Mouse (Mus musculus) neural tube, embryonic 10.5 days (tissue): ENCODE measurements at regions not wholly inside any gene's neighbourhood (a gene's known extent, or its start where the extent isn't known, plus 50 kb on each side); places are given as distances from the start of the nearest gene placed in this dataset.

ENCODE experiments used
- DNase-seq: peaks from one replicate; pipeline ENCODE4 v3.0.0-alpha.2; 2017; ENCODE audit warnings: low spot score; ENCODE audit errors: extremely low spot score

DNA sequence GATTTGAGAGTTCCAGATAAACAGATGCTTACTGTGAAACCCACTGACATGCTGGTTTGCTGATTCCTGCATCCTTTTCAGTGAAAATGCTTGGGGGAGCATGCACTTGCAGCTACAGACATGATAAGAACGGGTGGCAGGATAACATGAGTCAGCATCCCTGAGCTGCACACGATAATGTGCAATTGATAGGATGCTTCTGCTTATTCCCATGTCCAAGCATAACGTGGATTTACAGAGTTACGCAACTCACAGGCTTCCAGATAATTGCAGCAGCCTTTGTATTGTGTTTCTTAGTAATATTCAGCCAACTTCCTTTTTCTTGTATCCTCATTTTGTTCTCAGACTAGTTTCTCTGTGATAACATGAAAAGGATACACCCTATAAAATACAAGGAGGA is 245.7 kb downstream of the Flrt2 start:
- no peak for DNase-seq

DNA sequence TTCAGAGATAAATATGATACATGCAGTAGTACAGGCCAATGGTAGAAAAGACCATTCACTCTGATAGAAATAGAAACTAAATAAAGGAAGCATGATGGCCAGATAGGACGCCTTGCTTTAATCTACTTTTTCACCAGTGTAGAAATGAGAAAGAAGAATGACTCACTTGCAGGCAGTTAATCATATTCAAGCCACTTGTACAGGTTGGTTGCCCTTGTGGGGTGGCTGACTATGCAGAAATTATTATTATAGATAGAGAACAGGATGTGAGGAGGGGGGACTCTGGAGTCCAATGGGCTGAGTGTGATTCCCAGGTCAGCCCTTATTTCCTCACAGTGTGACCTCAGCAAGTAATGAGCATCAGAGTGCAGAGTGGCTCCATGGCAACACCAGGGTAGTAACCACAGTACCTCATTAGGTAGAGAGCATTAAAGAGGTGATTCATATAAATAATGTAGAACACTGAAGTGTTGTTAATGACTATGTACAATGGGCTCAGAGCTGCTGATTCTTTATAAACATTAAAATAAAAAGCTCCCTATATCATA is 248.5 kb downstream of the Flrt2 start:
- DNase-seq: no peak

GRCm38 (mm10) chr12:95959786-95960504 is 267.9 kb downstream of the Flrt2 start:
- DNase-seq: no peak

- no peak for DNase-seq
Observed at GRCm38 (mm10) chr12:95960505-95960871, 268.5 kb downstream of the Flrt2 start.

GRCm38 (mm10) chr12:95962817-95963216 is 270.8 kb downstream of the Flrt2 start:
- DNase-seq: no peak

GRCm38 (mm10) chr12:95988669-95989288 is 296.8 kb downstream of the Flrt2 start:
- DNase-seq: no peak

GRCm38 (mm10) chr12:95994963-95995362 is 302.9 kb downstream of the Flrt2 start:
- no peak for DNase-seq

DNA sequence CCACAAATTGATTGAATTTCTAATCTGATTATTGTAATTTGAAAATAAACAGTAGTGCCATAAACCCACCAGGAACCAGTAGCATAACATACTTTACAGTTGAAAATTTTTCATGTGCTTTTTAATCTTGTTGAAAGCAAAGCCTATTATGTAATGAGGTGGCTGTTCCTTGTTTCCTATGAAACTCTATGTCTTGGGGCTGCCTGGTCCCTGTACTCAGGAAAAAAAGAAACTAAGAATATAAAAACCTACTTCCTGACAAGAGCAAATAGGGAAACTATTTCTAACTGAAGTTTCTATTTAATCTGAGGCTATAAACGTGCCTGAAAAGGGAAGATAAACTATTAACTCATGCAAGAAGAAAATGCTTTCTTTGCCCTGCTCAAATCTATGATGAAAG is 338.2 kb downstream of the Flrt2 start:
- DNase-seq: no peak

GRCm38 (mm10) chr12:96075365-96075764 is 383.3 kb downstream of the Flrt2 start:
- no peak for DNase-seq

GRCm38 (mm10) chr12:96090995-96091394 is 399.0 kb downstream of the Flrt2 start:
- DNase-seq: no peak

GRCm38 (mm10) chr12:96106254-96106653 is 414.2 kb downstream of the Flrt2 start:
- no peak for DNase-seq

- no peak for DNase-seq
Observed at GRCm38 (mm10) chr12:96114727-96115379, 422.8 kb downstream of the Flrt2 start.

DNA sequence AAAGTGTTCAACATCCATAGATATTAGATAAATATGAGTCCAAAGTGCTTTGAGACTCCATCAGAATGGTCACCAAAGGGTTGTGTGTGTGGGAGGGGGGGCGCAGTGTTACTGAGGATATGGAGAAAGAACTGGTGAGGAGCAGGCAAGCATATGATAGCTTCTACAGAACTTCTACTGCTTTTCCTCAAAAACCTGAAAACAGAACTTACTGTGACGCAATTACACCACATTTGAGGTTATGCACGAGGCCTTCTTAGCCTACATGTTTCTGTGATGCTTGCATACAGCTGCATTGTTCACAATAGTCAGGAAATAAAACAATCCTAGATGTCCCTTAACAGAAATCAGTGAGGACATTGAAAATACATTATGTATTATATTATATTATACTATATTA is 425.5 kb downstream of the Flrt2 start:
- no peak for DNase-seq

DNA sequence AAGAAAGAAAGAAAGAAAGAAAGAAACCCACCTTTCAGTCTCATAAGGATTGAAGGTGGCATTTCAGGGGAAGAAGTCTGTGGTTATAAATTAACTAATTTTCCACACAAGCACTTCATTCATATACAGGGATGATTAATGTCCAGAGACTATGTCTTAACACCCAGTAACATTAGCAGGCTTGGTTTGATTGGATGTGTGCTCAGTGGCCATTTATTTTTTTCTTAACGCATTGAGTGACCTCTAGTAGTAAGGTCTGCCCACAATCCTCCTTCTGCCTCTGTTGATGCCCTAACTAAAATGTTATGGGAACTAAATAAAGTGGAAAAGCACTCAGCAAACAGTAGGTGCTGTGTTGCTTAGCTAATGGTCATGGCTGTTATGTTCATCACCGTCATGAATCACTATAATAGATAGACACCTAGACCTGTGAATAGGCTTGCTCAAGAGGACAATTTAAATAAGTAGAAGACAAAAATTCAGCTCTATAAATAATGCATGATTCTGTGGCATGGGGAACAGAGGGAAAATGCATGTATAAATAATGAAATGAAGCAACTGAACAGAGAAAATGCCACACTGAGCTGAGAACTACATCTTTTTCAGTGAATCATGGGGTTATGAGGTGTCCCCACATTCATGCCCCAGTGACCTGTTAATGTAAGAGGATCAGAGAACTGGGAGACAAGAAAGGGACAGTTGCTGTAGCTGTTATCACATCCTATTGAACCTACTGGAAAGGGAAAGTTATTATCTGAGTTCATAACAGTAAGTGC is 432.3 kb downstream of the Flrt2 start:
- no peak for DNase-seq

DNA sequence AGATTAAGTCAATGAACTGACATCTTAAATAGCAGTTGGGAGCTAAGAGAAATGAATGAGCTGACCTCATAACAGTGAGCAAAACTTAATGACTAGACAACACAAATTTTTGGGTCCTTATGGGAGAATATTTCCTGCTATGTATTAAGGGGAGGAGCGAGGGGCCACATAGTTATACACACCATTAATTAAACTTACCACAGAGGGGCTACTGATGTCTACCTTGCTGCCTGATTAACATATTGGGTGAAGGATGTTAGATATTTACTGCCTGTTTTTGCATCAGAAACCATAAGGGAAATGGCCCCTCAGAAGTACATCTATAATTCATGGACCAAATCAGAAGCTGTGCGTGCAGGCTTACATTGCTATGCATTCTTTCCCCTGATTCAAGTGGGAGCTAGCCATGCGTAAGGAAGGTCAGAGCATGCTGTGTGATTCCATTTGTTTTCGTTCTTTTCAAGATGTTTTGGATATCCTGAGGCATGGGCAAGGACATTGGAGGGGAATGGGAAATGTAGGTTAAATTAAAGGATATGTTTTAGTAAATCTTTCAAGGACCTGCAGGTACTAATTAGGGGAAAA is 437.9 kb downstream of the Flrt2 start:
- no peak for DNase-seq

- DNase-seq: no peak
Observed at GRCm38 (mm10) chr12:96130796-96131512, 438.9 kb downstream of the Flrt2 start.

DNA sequence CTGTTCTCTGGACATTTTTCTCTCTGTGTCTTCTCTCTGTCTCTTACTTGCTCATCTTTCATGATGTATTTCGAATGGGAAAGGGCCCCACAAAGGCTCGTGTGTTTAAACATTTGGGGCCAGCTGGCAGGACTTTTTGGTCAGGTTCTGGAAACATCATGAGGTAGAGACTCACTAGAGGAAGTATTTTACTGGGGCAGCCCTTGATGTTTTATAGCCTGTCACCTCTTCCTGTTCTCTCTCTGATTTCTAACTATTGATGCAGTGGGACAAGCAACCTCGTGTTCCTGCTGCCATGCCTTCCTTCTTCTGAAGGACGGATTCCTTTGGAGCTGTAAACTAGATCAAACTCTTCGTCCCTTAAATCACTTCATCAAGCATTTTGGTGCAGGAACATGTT is 442.1 kb downstream of the Flrt2 start:
- no peak for DNase-seq

GRCm38 (mm10) chr12:96141748-96142147 is 449.7 kb downstream of the Flrt2 start:
- DNase-seq: no peak

- no peak for DNase-seq
Observed at GRCm38 (mm10) chr12:96154095-96154494, 462.1 kb downstream of the Flrt2 start.

DNA sequence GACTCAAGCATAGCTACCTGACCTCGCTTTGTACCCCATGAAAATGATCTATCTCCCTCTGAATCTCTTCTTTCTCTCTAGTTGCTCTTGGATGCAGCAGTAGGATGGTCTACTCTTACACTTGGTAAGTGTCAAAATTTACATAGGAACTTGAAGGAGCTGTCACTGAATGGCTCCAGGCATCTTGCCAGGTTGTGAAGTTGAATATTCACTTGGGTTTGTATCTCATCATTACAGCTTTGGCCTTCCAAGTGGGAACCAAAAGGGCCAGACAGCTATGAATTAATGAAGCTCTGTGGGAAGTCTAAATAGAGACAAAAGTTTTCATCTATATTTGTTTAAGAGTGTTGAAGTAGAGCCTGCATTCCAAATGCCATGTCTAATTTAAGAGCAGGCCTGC is 475.5 kb downstream of the Flrt2 start:
- no peak for DNase-seq

DNA sequence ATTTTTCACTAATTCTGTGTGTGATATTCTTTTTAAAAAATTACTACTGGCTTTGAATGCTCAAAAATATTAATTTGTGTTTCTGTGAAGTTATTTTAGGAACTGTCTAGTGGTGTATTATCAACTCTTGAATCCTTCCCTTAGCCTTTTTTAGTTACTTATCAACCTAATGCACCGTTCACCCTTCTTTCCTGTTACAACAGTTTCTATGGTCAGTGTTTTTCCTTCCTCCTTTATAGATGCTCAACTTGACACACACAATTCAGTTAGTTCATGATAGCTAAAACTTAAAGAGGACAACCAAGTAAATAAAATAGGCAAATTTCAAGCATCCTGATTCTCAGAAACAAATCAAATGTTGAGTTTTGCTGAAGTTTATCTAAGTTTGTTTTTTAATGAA is 506.9 kb downstream of the Flrt2 start:
- DNase-seq: no peak
